Mouse (Mus musculus) MEL (cell line): ENCODE results near the gene Ugt1a9. TPM values are rescaled to one million over a fixed set of nuclear protein-coding genes. Genes with fewer than 3 reads are reported as not detected.
"Not testable (repeated sequence)": the region's sequence is repeated elsewhere in the genome, so short reads cannot be mapped to it uniquely, and the experiment has no call there.

ENCODE experiments used
- DNase-seq: peaks from one replicate; pipeline ENCODE4 v3.0.0; 2011; ENCODE audit warnings: low read depth, low spot score
- H3K27ac ChIP-seq: 2 replicates; pipeline ENCODE4 v1.5.1; 2012; ENCODE audit warnings: low read depth, mild to moderate bottlenecking, control low read depth, low read length, moderate library complexity; ENCODE audit not compliant: control insufficient read depth
- H3K27me3 ChIP-seq, 2 experiments: fragments of 150-350 bp in 1 of 2; sonication (generic) in 1 of 2; 2 replicates each; pipeline ENCODE4 v1.6.1; 2012; ENCODE audit warnings: low read length in 2 of 2, mild to moderate bottlenecking in 2 of 2, improper control_type of control experiment in 1 of 2, moderate library complexity in 1 of 2; ENCODE audit not compliant: insufficient read depth in 2 of 2, control insufficient read depth in 1 of 2
- H3K36me3 ChIP-seq, 2 experiments: 2 replicates each; pipeline ENCODE4 v1.6.1; 2012 to 2014; ENCODE audit warnings: low read length in 2 of 2, improper control_type of control experiment in 1 of 2, inconsistent platforms in 1 of 2, mild to moderate bottlenecking in 1 of 2; ENCODE audit not compliant: insufficient read depth in 2 of 2, control insufficient read depth in 1 of 2
- H3K4me1 ChIP-seq, 2 experiments: fragments of 150-350 bp in 1 of 2; sonication (generic) in 1 of 2; 2 replicates each; pipeline ENCODE4 v1.6.1; 2012; ENCODE audit warnings: low read length in 2 of 2, improper control_type of control experiment in 1 of 2, mild to moderate bottlenecking in 1 of 2; ENCODE audit not compliant: insufficient read depth in 2 of 2, control insufficient read depth in 1 of 2
- H3K4me3 ChIP-seq, 2 experiments: fragments of 150-350 bp in 1 of 2; sonication (generic) in 1 of 2; 2 replicates each; pipeline ENCODE4 v1.5.1; 2012; ENCODE audit warnings: low read depth in 2 of 2, low read length in 2 of 2, mild to moderate bottlenecking in 2 of 2, moderate library complexity in 2 of 2, control low read depth in 1 of 2, improper control_type of control experiment in 1 of 2; ENCODE audit not compliant: control insufficient read depth in 1 of 2, insufficient read depth in 1 of 2
- H3K79me2 ChIP-seq: 2 replicates; pipeline ENCODE4 v1.6.1; 2012; ENCODE audit warnings: mild to moderate bottlenecking, low read length, moderate library complexity; ENCODE audit not compliant: control insufficient read depth, poor library complexity, insufficient read depth
- H3K9ac ChIP-seq: 2 replicates; pipeline ENCODE4 v1.6.1; 2012; ENCODE audit warnings: low read depth, mild to moderate bottlenecking, control low read depth, low read length, moderate library complexity; ENCODE audit not compliant: control insufficient read depth, poor library complexity, severe bottlenecking
- H3K9me3 ChIP-seq: fragments of 150-350 bp; sonication (generic); replicated peaks from 2 replicates; pipeline ENCODE4 v1.6.1; 2012; ENCODE audit warnings: mild to moderate bottlenecking, low read length, improper control_type of control experiment, moderate library complexity; ENCODE audit not compliant: insufficient read depth
- BHLHE40 ChIP-seq: IDR thresholded peaks from 2 replicates; pipeline ENCODE4 v1.6.1; 2012; ENCODE audit warnings: low read depth, mild to moderate bottlenecking, inconsistent platforms, low read length, improper control_type of control experiment, borderline replicate concordance
- CTCF ChIP-seq, 3 experiments: IDR thresholded peaks in 2 of 3; conservative IDR thresholded peaks in 1 of 3; 2 replicates each; pipeline ENCODE4 v1.5.1; 2011 to 2012; ENCODE audit warnings: low read length in 3 of 3, low read depth in 2 of 3, mild to moderate bottlenecking in 2 of 3, improper control_type of control experiment in 1 of 3, inconsistent platforms in 1 of 3, mixed read lengths in 1 of 3, moderate library complexity in 1 of 3; ENCODE audit not compliant: control insufficient read depth in 1 of 3, insufficient read depth in 1 of 3, poor library complexity in 1 of 3, severe bottlenecking in 1 of 3
- E2F4 ChIP-seq: IDR thresholded peaks from 2 replicates; pipeline ENCODE4 v1.6.1; 2011; ENCODE audit warnings: low read depth, low read length, improper control_type of control experiment, borderline replicate concordance
- EP300 ChIP-seq, 2 experiments: IDR thresholded peaks; 2 replicates each; pipeline ENCODE4 v1.6.1; 2011; ENCODE audit warnings: improper control_type of control experiment in 2 of 2, low read length in 2 of 2, low read depth in 1 of 2, mild to moderate bottlenecking in 1 of 2
- GABPA ChIP-seq: IDR thresholded peaks from 2 replicates; pipeline ENCODE4 v1.6.1; 2012; ENCODE audit warnings: low read depth, mild to moderate bottlenecking, inconsistent platforms, low read length, improper control_type of control experiment, moderate library complexity
- GATA1 ChIP-seq: IDR thresholded peaks from 2 replicates; pipeline ENCODE4 v1.6.1; 2011; ENCODE audit warnings: low read depth, low read length, improper control_type of control experiment
- JUND ChIP-seq: IDR thresholded peaks from 2 replicates; pipeline ENCODE4 v1.6.1; 2011; ENCODE audit warnings: low read depth, mild to moderate bottlenecking, improper control_type of control experiment, low read length
- KAT2A ChIP-seq: conservative IDR thresholded peaks from 2 replicates; pipeline ENCODE4 v1.6.1; 2012; ENCODE audit warnings: low read depth, low read length, improper control_type of control experiment, inconsistent platforms
- MAZ ChIP-seq: IDR thresholded peaks from 2 replicates; pipeline ENCODE4 v1.6.1; 2012; ENCODE audit warnings: low read depth, mild to moderate bottlenecking, inconsistent platforms, low read length, improper control_type of control experiment
- MEF2A ChIP-seq: IDR thresholded peaks from 2 replicates; pipeline ENCODE4 v1.6.1; 2014; ENCODE audit warnings: low read depth, mild to moderate bottlenecking, inconsistent platforms, low read length, improper control_type of control experiment; ENCODE audit not compliant: poor library complexity, insufficient replicate concordance, severe bottlenecking; ENCODE audit errors: extremely low read depth
- MXI1 ChIP-seq: IDR thresholded peaks from 2 replicates; pipeline ENCODE4 v1.6.1; 2011; ENCODE audit warnings: mild to moderate bottlenecking, low read depth, low read length, improper control_type of control experiment
- MYC ChIP-seq: IDR thresholded peaks from 2 replicates; pipeline ENCODE4 v1.6.1; 2011; ENCODE audit warnings: low read depth, mild to moderate bottlenecking, low read length, improper control_type of control experiment, moderate library complexity
- NELFE ChIP-seq: IDR thresholded peaks from 2 replicates; pipeline ENCODE4 v1.6.1; 2011; ENCODE audit warnings: low read depth, low read length, improper control_type of control experiment
- POLR2AphosphoS2 ChIP-seq: IDR thresholded peaks from 2 replicates; pipeline ENCODE4 v1.6.1; 2011; ENCODE audit warnings: low read length, improper control_type of control experiment
- POLR2AphosphoS5 ChIP-seq: IDR thresholded peaks from 2 replicates; pipeline ENCODE4 v1.6.1; 2012; ENCODE audit warnings: low read depth, borderline replicate concordance, mild to moderate bottlenecking, inconsistent platforms, low read length, moderate library complexity, mixed read lengths
- SIN3A ChIP-seq: IDR thresholded peaks from 2 replicates; pipeline ENCODE4 v1.6.1; 2012; ENCODE audit warnings: low read length, improper control_type of control experiment, inconsistent platforms
- SMC3 ChIP-seq: IDR thresholded peaks from 2 replicates; pipeline ENCODE4 v1.6.1; 2011; ENCODE audit warnings: low read depth, low read length, improper control_type of control experiment
- TBP ChIP-seq: IDR thresholded peaks from 2 replicates; pipeline ENCODE4 v1.8.0; 2011; ENCODE audit warnings: low read depth, low read length, improper control_type of control experiment
- TCF12 ChIP-seq: IDR thresholded peaks from 2 replicates; pipeline ENCODE4 v1.6.1; 2014; ENCODE audit warnings: low read depth, mild to moderate bottlenecking, inconsistent platforms, low read length, improper control_type of control experiment, moderate library complexity
- USF1 ChIP-seq: IDR thresholded peaks from 2 replicates; pipeline ENCODE4 v1.6.1; 2014; ENCODE audit warnings: low read depth, mild to moderate bottlenecking, inconsistent platforms, low read length, improper control_type of control experiment, moderate library complexity
- ZC3H11A ChIP-seq: IDR thresholded peaks from 2 replicates; pipeline ENCODE4 v1.6.1; 2012; ENCODE audit warnings: low read depth, mild to moderate bottlenecking, inconsistent platforms, low read length, improper control_type of control experiment
- ZKSCAN1 ChIP-seq: IDR thresholded peaks from 2 replicates; pipeline ENCODE4 v1.6.1; 2012; ENCODE audit warnings: low read depth, mild to moderate bottlenecking, inconsistent platforms, low read length, improper control_type of control experiment, moderate library complexity
- ZMIZ1 ChIP-seq: IDR thresholded peaks from 2 replicates; pipeline ENCODE4 v1.6.1; 2012; ENCODE audit warnings: low read depth, mild to moderate bottlenecking, inconsistent platforms, low read length, improper control_type of control experiment, moderate library complexity
- ZNF384 ChIP-seq: IDR thresholded peaks from 2 replicates; pipeline ENCODE4 v1.6.1; 2012; ENCODE audit warnings: low read depth, mild to moderate bottlenecking, inconsistent platforms, low read length, improper control_type of control experiment
- polyA plus RNA-seq, 2 experiments: library from polyadenylated mRNA; stranded (reverse) in 1 of 2; unstranded in 1 of 2; fragments of >175 nt in 1 of 2; fragments of >200 nt in 1 of 2; gene quantifications; 2 replicates each; pipeline versions ENCODE4 v1.2.1 to v1.2.4; 2012; ENCODE audit warnings: low replicate concordance in 2 of 2, low read depth in 1 of 2; ENCODE audit not compliant: insufficient read length in 2 of 2, insufficient read depth in 1 of 2, missing spikeins in 1 of 2
- total RNA-seq: library from RNA; depleted of rRNA; stranded (reverse); fragments of 300-350 nt; gene quantifications from 2 replicates; pipeline ENCODE4 v1.2.3, GENCODE M21; 2012

Gene Ugt1a9
- total and polyA plus RNA-seq, 3 experiments = not detected

DNA sequence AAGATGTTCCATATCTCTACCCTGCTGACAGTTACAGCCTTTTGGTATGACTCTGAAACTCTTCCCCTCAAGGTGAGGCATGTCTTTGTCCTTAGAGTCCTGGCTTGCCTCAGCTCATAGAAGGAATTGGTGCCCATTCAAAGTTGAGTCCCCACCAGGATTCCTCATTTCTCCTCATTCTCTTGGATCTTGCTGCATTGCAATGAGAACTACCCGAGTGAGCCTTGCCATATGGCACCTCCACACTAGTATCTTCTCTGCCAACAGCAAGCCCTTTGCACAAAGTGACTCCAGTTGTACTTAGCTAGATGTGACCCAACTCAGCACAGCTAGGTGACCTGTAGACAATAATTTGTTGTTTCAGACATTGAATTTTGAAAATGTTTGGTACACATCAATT lies 153.0 kb downstream of the Ugt1a9 start:
- H3K9me3 ChIP-seq = no peaks in the 10 kb centered on the region
- no peaks in the 10 kb centered on the region for H3K79me2 ChIP-seq
- no peaks in the 10 kb centered on the region for H3K4me1 ChIP-seq
- no peak for DNase-seq
- H3K36me3 ChIP-seq = no peaks in the 10 kb centered on the region
- no peak overlapping the region for H3K9ac ChIP-seq
- H3K4me3 ChIP-seq = no peak overlapping the region
- no peak overlapping the region for H3K27ac ChIP-seq
- no peaks in the 10 kb centered on the region for H3K27me3 ChIP-seq
- no peak for TF ChIP-seq CTCF (IDR thresholded peaks at IDR 0.05 in 2 of 3, conservative IDR thresholded peaks at IDR 0.05 in 1 of 3; ENCODE audit: control insufficient read depth in 1 of 3, insufficient read depth in 1 of 3, low read depth in 2 of 3, low read length in 3 of 3, poor library complexity in 1 of 3, severe bottlenecking in 1 of 3)
- no peak for TF ChIP-seq ZC3H11A
- no peak for TF ChIP-seq BHLHE40
- no peak for TF ChIP-seq MAZ
- TF ChIP-seq POLR2AphosphoS2 = no peak
- no peak for TF ChIP-seq E2F4
- no peak for TF ChIP-seq GABPA
- TF ChIP-seq GATA1 = no peak
- TF ChIP-seq SMC3 = no peak
- TF ChIP-seq POLR2AphosphoS5 = no peak
- TF ChIP-seq USF1 = no peak
- TF ChIP-seq ZMIZ1 = no peak
- TF ChIP-seq NELFE = no peak
- TF ChIP-seq JUND = no peak
- no peak for TF ChIP-seq MEF2A
- TF ChIP-seq SIN3A = no peak
- no peak for TF ChIP-seq MYC
- no peak for TF ChIP-seq MXI1

DNA sequence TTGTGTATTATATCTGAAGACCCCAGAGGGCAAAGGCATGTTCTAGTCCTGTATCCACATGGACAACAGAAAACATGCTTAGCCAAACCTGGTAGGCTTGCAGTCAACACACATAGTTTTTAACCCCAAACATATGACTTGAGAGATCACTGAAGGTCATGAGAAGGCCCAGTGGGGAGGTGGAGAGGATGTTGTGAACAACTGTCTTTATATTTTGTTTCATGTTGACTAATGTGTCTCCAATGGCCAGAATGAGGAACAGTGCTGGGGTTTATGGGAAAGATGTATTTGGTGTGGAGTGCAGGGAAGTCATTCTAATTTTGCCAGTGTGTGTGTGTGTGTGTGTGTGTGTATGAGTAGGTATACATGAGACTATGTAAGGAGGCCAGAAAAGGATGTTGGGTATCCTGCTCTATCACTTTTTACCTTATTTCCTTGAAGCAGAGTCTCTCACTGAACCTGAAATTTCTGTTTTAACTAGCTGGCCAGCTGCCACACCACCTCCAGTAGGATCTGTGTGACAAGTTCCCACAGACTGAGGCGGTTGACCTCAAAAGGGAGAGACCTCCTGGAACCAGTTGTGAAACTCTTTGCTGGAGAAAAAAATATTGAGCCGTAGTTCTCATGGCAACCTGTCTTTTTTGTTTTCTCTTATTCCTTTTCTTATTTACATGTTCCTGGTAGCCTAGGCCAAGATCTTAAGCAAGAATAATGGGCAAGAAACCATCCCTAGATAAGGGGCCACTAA lies 153.6 kb downstream of the Ugt1a9 start:
- Histone ChIP-seq H3K4me3 (no peak overlapping the region), H3K4me1 (no peaks in the 10 kb centered on the region), H3K27me3 (no peaks in the 10 kb centered on the region), H3K79me2 (no peaks in the 10 kb centered on the region), H3K27ac (no peak overlapping the region), H3K9me3 (no peaks in the 10 kb centered on the region), H3K36me3 (no peaks in the 10 kb centered on the region), H3K9ac (no peak overlapping the region)
- no peak for DNase-seq
- TF ChIP-seq KAT2A (no peak), ZKSCAN1 (no peak), JUND (no peak), TCF12 (no peak), MEF2A (no peak), MAZ (no peak), EP300 (IDR thresholded peaks at IDR 0.05; ENCODE audit: low read depth in 1 of 2, low read length in 2 of 2) (no peak), ZC3H11A (no peak), TBP (no peak), CTCF (IDR thresholded peaks at IDR 0.05 in 2 of 3, conservative IDR thresholded peaks at IDR 0.05 in 1 of 3; ENCODE audit: control insufficient read depth in 1 of 3, insufficient read depth in 1 of 3, low read depth in 2 of 3, low read length in 3 of 3, poor library complexity in 1 of 3, severe bottlenecking in 1 of 3) (no peak), SMC3 (no peak), MXI1 (no peak), ZNF384 (no peak), GABPA (no peak), POLR2AphosphoS5 (no peak), SIN3A (no peak)

- not testable (repeated sequence) for H3K27ac ChIP-seq, H3K4me3 ChIP-seq, H3K4me1 ChIP-seq, H3K79me2 ChIP-seq, H3K9me3 ChIP-seq, DNase-seq, H3K9ac ChIP-seq, H3K27me3 ChIP-seq, H3K36me3 ChIP-seq
Measured at GRCm38 (mm10) chr1:88225301-88225700, 154.7 kb downstream of the Ugt1a9 start.
